Mouse (Mus musculus): ENCODE measurements at regions not wholly inside any gene's neighbourhood (a gene's known extent, or its start where the extent isn't known, plus 50 kb on each side); places are given as distances from the start of the nearest gene placed in this dataset.

- Histone ChIP-seq H3K27me3 (ENCODE audit: insufficient read depth, poor library complexity, severe bottlenecking) (no peaks in the 10 kb centered on the region), H3K4me1 (no peaks in the 10 kb centered on the region), H3K9me3 (no peaks in the 10 kb centered on the region), H3K36me3 (no peaks in the 10 kb centered on the region), H3K27ac (no peak overlapping the region), H3K4me3 (no peak overlapping the region)
- DNase-seq (ENCODE audit: low spot score): no peak
- WGBS: 88% methylated on average over 1 of the region's 1 CpGs
Observed at GRCm38 (mm10) chr3:137193873-137194272, 147.0 kb upstream of the Emcn start.

GRCm38 (mm10) chr3:137211667-137212066 is 129.2 kb upstream of the Emcn start:
- WGBS: 80% methylated on average over 3 of the region's 3 CpGs
- no peak for DNase-seq (ENCODE audit: low spot score)
- Histone ChIP-seq H3K27ac (no peak overlapping the region), H3K4me3 (no peak overlapping the region), H3K9me3 (no peaks in the 10 kb centered on the region), H3K4me1 (no peaks in the 10 kb centered on the region), H3K27me3 (ENCODE audit: insufficient read depth, poor library complexity, severe bottlenecking) (no peaks in the 10 kb centered on the region), H3K36me3 (no peaks in the 10 kb centered on the region)

GRCm38 (mm10) chr3:137216036-137216435 is 124.8 kb upstream of the Emcn start:
- H3K9me3 ChIP-seq: no peaks in the 10 kb centered on the region
- H3K4me3 ChIP-seq: no peak overlapping the region
- H3K4me1 ChIP-seq: 0 out of 2 replicates have a peak, but pooled peaks cover 7% of the 10 kb centered on the region
- no peak for DNase-seq (ENCODE audit: low spot score)
- WGBS: 81% methylated on average over 1 of the region's 1 CpGs
- no peaks in the 10 kb centered on the region for H3K27me3 ChIP-seq (ENCODE audit: insufficient read depth, poor library complexity, severe bottlenecking)
- H3K36me3 ChIP-seq: no peaks in the 10 kb centered on the region
- H3K27ac ChIP-seq: no peak overlapping the region

- 0 out of 2 replicates have a peak, but pooled peaks cover 7% of the 10 kb centered on the region for H3K4me1 ChIP-seq
- H3K27ac ChIP-seq: no peak overlapping the region
- H3K9me3 ChIP-seq: no peaks in the 10 kb centered on the region
- H3K27me3 ChIP-seq (ENCODE audit: insufficient read depth, poor library complexity, severe bottlenecking): no peaks in the 10 kb centered on the region
- no peak overlapping the region for H3K4me3 ChIP-seq
- no peak for DNase-seq (ENCODE audit: low spot score)
- H3K36me3 ChIP-seq: no peaks in the 10 kb centered on the region
Observed at GRCm38 (mm10) chr3:137217245-137217644, 123.6 kb upstream of the Emcn start.

GRCm38 (mm10) chr3:137217926-137218325 is 122.9 kb upstream of the Emcn start:
- H3K27me3 ChIP-seq (ENCODE audit: insufficient read depth, poor library complexity, severe bottlenecking): no peaks in the 10 kb centered on the region
- no peak overlapping the region for H3K4me3 ChIP-seq
- no peak overlapping the region for H3K27ac ChIP-seq
- WGBS: 84% methylated on average over 5 of the region's 5 CpGs
- no peaks in the 10 kb centered on the region for H3K9me3 ChIP-seq
- 0 out of 2 replicates have a peak, but pooled peaks cover 7% of the 10 kb centered on the region for H3K4me1 ChIP-seq
- H3K36me3 ChIP-seq: no peaks in the 10 kb centered on the region
- DNase-seq (ENCODE audit: low spot score): no peak

GRCm38 (mm10) chr3:137226151-137226550 is 114.7 kb upstream of the Emcn start:
- H3K4me1 ChIP-seq: no peaks in the 10 kb centered on the region
- DNase-seq (ENCODE audit: low spot score): no peak
- no peaks in the 10 kb centered on the region for H3K27me3 ChIP-seq (ENCODE audit: insufficient read depth, poor library complexity, severe bottlenecking)
- H3K9me3 ChIP-seq: no peaks in the 10 kb centered on the region
- H3K27ac ChIP-seq: no peak overlapping the region
- no peak overlapping the region for H3K4me3 ChIP-seq
- no peaks in the 10 kb centered on the region for H3K36me3 ChIP-seq
- 89% methylated on average over 1 of the region's 1 CpGs for WGBS

- H3K4me3 ChIP-seq: no peak overlapping the region
- H3K27ac ChIP-seq: no peak overlapping the region
Observed at GRCm38 (mm10) chr3:137227122-137227838, 113.6 kb upstream of the Emcn start.

GRCm38 (mm10) chr3:137228416-137228815 is 112.5 kb upstream of the Emcn start:
- Histone ChIP-seq H3K4me1 (no peaks in the 10 kb centered on the region), H3K36me3 (no peaks in the 10 kb centered on the region), H3K27me3 (ENCODE audit: insufficient read depth, poor library complexity, severe bottlenecking) (no peaks in the 10 kb centered on the region), H3K27ac (no peak overlapping the region), H3K4me3 (no peak overlapping the region), H3K9me3 (no peaks in the 10 kb centered on the region)
- WGBS: 71% methylated on average over 5 of the region's 5 CpGs
- no peak for DNase-seq (ENCODE audit: low spot score)

More at GRCm38 (mm10) chr3:137227122-137227838, 113.6 kb upstream of the Emcn start:
- WGBS: 78% methylated on average over 5 of the region's 5 CpGs
- H3K4me1 ChIP-seq: no peaks in the 10 kb centered on the region
- H3K36me3 ChIP-seq: no peaks in the 10 kb centered on the region
- no peaks in the 10 kb centered on the region for H3K9me3 ChIP-seq
- DNase-seq (ENCODE audit: low spot score): no peak
- H3K27me3 ChIP-seq (ENCODE audit: insufficient read depth, poor library complexity, severe bottlenecking): no peaks in the 10 kb centered on the region

- DNase-seq (ENCODE audit: low spot score): no peak
Observed at GRCm38 (mm10) chr3:137242877-137243276, 98.0 kb upstream of the Emcn start.

GRCm38 (mm10) chr3:137263907-137264306 is 77.0 kb upstream of the Emcn start:
- Histone ChIP-seq H3K36me3 (no peaks in the 10 kb centered on the region), H3K4me1 (no peaks in the 10 kb centered on the region), H3K27ac (no peak overlapping the region), H3K9me3 (no peaks in the 10 kb centered on the region), H3K27me3 (ENCODE audit: insufficient read depth, poor library complexity, severe bottlenecking) (no peaks in the 10 kb centered on the region), H3K4me3 (no peak overlapping the region)
- WGBS: 90% methylated on average over 4 of the region's 4 CpGs
- DNase-seq (ENCODE audit: low spot score): no peak

More at GRCm38 (mm10) chr3:137242877-137243276, 98.0 kb upstream of the Emcn start:
- 28% methylated on average over 1 of the region's 1 CpGs for WGBS
- no peak overlapping the region for H3K27ac ChIP-seq
- no peaks in the 10 kb centered on the region for H3K27me3 ChIP-seq (ENCODE audit: insufficient read depth, poor library complexity, severe bottlenecking)
- no peak overlapping the region for H3K4me3 ChIP-seq
- H3K4me1 ChIP-seq: no peaks in the 10 kb centered on the region
- H3K9me3 ChIP-seq: no peaks in the 10 kb centered on the region
- no peaks in the 10 kb centered on the region for H3K36me3 ChIP-seq

- Histone ChIP-seq H3K4me3 (no peak overlapping the region), H3K27ac (no peak overlapping the region), H3K4me1 (no peaks in the 10 kb centered on the region), H3K9me3 (no peaks in the 10 kb centered on the region), H3K36me3 (no peaks in the 10 kb centered on the region), H3K27me3 (ENCODE audit: insufficient read depth, poor library complexity, severe bottlenecking) (no peaks in the 10 kb centered on the region)
- no peak for DNase-seq (ENCODE audit: low spot score)
- 82% methylated on average over 1 of the region's 1 CpGs for WGBS
Observed at GRCm38 (mm10) chr3:137267752-137268151, 73.1 kb upstream of the Emcn start.

GRCm38 (mm10) chr3:137275444-137275843 is 65.4 kb upstream of the Emcn start:
- Histone ChIP-seq H3K27me3 (ENCODE audit: insufficient read depth, poor library complexity, severe bottlenecking) (no peaks in the 10 kb centered on the region), H3K4me1 (no peaks in the 10 kb centered on the region), H3K9me3 (no peaks in the 10 kb centered on the region), H3K4me3 (no peak overlapping the region), H3K27ac (no peak overlapping the region), H3K36me3 (no peaks in the 10 kb centered on the region)
- no peak for DNase-seq (ENCODE audit: low spot score)
- 71% methylated on average over 8 of the region's 8 CpGs for WGBS

GRCm38 (mm10) chr3:137279284-137279683 is 61.6 kb upstream of the Emcn start:
- no peaks in the 10 kb centered on the region for H3K4me1 ChIP-seq
- no peaks in the 10 kb centered on the region for H3K9me3 ChIP-seq
- no peak for DNase-seq (ENCODE audit: low spot score)
- no peaks in the 10 kb centered on the region for H3K27me3 ChIP-seq (ENCODE audit: insufficient read depth, poor library complexity, severe bottlenecking)
- H3K27ac ChIP-seq: no peak overlapping the region
- H3K36me3 ChIP-seq: no peaks in the 10 kb centered on the region
- 79% methylated on average over 1 of the region's 1 CpGs for WGBS
- no peak overlapping the region for H3K4me3 ChIP-seq

GRCm38 (mm10) chr3:137281052-137281451 is 59.8 kb upstream of the Emcn start:
- Histone ChIP-seq H3K4me3 (no peak overlapping the region), H3K9me3 (no peaks in the 10 kb centered on the region), H3K4me1 (no peaks in the 10 kb centered on the region), H3K27ac (no peak overlapping the region), H3K27me3 (ENCODE audit: insufficient read depth, poor library complexity, severe bottlenecking) (no peaks in the 10 kb centered on the region), H3K36me3 (no peaks in the 10 kb centered on the region)
- DNase-seq (ENCODE audit: low spot score): no peak
- 83% methylated on average over 7 of the region's 7 CpGs for WGBS
